Mouse (Mus musculus) hematopoietic stem cell, adult 5-6 weeks (primary cell): ENCODE measurements around the gene Arnt. TPM values are rescaled to one million over a fixed set of nuclear protein-coding genes. Genes with fewer than 3 reads are reported as not detected.
"Not testable (repeated sequence)": the region's sequence is repeated elsewhere in the genome, so short reads cannot be mapped to it uniquely, and the experiment has no call there.

ENCODE experiments used
- ATAC-seq, 2 experiments: fragments of 125-278 bp in 1 of 2; replicated peaks in 1 of 2; 2 replicates each; pipeline ENCODE4 v1.8.0; 2016 to 2017; ENCODE audit warnings: inconsistent platforms in 2 of 2, mild to moderate bottlenecking in 2 of 2, moderate number of reproducible peaks in 2 of 2, low read depth in 1 of 2, moderate TSS enrichment in 1 of 2; ENCODE audit not compliant: low FRiP score in 2 of 2, poor library complexity in 2 of 2, severe bottlenecking in 2 of 2, insufficient read depth in 1 of 2, low TSS enrichment in 1 of 2
- total RNA-seq: library from RNA; stranded (forward); fragments of 172-1452, 232-1000 nt; gene quantifications from 2 replicates; pipeline ENCODE4 v1.2.3, GENCODE M21; 2017

Arnt gene
- total RNA-seq, result 28.8 and 29.3 TPM in 2 replicates

DNA sequence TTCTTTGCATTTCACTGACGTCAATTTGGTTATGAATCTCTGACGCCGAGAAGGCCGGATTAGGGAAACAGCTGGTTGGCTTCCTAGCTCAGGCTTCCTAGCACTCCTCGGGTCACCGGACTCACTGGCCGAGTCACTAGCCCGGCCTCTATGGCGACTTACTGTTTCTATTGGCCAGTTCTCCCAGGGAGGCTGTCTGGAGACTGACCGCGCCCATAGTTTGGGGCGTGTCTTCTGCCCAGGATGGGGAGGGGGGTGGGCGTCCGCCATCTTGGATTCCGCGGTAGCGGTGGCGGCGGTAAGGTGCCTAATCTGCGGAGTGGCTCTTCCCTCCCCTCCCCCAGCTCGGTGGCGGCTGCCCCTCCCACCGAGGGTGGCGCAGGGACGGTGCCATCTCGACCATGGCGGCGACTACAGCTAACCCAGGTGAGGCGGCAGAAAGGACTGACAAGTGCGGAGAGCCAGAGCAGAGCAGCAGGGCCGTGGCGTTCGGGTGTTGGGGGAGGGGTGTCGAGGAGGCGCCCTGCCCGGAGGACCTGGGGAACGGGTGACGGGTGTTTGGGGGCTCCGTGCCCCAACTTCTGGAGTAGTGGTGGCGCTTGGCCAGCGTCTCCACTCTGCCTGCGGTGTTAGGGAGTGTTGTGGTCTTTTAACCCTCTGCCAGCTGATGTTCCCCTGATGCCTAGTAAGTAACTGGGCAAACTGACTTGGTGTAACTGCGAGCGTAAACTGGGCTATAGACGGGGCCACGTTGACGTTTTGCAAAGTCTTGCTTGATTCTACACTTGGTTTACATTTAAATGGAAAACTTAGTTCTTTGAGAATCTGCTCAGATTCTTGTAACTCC lies at the start of gene Arnt:
TSS of gene Arnt (plus strand) at position 253 of the 847 bp plus-strand sequence.
- ATAC-seq, result peak; percentile 99 to 100

- no peak for ATAC-seq
These were observed 48.6 kb upstream of the Arnt start for GRCm38 (mm10) chr3:95385401-95386075.

GRCm38 (mm10) chr3:95394385-95394784 lies 39.8 kb upstream of the Arnt start:
- ATAC-seq, result no peak

DNA sequence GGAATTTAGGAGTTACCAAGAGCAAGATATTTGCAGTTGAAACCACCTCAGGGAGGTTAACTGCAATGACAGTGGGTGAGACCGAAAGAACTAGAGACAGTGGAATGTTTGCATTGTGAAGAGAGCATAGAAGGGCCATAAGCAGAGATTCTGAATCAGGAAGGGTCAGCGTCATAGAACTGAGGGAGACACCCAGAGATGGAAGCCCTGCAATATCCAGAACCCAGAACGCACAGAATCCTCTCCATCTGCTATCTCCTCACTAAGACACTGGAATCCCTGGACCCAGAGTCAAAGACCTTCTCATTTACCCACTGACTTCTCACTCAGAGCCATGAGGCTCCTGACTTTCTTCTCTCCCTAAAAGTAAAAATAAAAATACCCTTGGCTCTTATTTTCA lies 31.4 kb upstream of the Arnt start, which contains the start of gene 4930558C23Rik:
TSS of gene 4930558C23Rik (minus strand) at position 101 of the 400 bp plus-strand sequence.
- no peak for ATAC-seq

GRCm38 (mm10) chr3:95407728-95408127 lies 26.5 kb upstream of the Arnt start:
- ATAC-seq, result no peak

- no peak for ATAC-seq
These were observed 25.3 kb upstream of the Arnt start for GRCm38 (mm10) chr3:95408852-95409251.

GRCm38 (mm10) chr3:95412268-95412667 lies 21.9 kb upstream of the Arnt start:
- no peak for ATAC-seq

DNA sequence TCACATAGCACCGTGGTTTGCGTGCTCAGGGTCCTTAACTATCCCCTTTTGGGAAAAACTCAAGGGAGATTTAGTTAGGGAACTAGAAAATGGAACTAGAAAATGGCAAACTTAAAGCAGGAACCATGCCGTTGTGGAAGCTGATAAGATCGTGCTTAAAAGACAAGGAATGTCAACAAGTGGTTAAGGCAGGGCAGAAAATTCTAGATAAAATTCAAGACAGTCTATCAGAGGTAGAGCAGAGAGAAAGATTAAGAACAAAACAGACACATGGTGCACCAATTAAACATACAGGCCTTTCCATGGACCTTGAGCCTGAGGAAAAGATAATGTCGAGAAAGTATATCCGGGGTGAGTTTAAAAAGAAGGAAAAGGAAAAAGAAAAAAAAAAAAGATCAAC lies 16.3 kb upstream of the Arnt start:
- ATAC-seq, result no peak

DNA sequence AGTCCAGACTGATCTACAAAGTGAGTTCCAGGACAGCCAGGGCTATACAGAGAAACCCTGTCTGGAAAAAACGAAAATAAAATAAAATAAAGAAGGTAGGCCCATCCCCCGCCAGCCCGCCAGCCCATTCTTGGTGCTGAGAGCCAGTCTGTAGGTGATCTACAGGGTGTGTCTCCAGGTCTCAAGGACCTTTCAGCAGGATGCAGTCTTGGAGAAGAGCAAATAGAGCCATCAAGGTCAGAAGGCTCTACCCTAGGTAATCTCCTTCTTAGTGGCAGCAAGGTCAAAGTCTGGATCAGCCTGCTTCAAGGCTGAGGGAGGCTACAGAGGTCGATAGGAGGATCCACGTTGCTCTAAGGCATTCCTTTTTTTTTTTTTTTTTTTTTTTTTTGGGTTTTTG lies 7.7 kb upstream of the Arnt start:
- not testable (repeated sequence) for ATAC-seq

GRCm38 (mm10) chr3:95427117-95427890 lies 6.9 kb upstream of the Arnt start:
- ATAC-seq, result peak; percentile 62 to 83

DNA sequence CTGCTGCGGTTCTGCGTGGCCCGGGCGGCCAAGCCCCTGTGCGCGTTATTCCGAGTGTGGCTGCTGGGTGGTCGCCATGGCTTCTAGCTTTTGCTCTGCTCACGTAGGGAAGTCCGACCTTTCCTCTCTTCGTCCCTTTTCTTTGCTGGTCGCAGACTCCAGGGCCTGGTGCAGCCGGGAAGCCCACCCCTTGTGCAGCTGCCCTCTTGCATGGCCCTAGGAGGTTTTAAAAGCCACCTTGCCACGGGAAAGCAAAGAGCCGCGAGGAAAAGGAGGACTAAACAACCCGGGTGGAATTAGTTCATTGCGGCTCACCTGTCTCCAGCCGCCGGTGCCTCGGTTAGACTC lies 6.3 kb upstream of the Arnt start:
- ATAC-seq, result peak in 1 of 2 experiments; percentile 29; a peak in 1 of 4 replicates

- peak; percentile 22 to 23; a peak in 1 of 4 replicates for ATAC-seq
These were observed 5.8 kb upstream of the Arnt start for GRCm38 (mm10) chr3:95428423-95428822.

DNA sequence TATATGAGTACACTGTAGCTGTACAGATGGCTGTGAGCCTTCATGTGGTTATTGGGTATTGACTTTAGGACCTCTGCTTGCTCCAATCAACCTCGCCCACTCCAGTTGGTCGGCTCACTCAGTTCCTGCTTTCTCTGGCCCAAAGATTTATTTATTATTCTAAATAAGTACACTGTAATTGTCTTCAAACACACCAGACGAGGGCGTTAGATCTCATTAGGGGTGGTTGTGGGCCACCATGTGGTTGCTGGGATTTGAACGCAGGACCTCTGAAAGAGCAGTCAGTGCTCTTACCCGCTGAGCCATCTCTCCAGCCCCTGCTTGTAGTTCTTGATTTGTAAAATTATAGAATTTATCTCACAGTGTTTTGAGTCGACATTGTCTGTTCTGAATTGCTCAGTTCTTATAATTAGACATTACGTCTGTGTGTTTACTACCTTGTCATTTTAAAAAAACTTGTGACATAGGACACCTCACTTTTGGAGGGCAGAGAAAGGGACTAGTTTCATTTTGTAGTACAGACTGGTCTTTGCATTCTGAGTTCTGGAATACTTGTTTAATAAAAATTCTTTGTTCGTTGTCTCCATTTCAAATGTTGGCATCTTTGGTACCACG lies 780 bp upstream of the Arnt start:
- ATAC-seq, result no peak

GRCm38 (mm10) chr3:95434983-95435370 lies 789 bp downstream of the Arnt start:
- ATAC-seq, result no peak

DNA sequence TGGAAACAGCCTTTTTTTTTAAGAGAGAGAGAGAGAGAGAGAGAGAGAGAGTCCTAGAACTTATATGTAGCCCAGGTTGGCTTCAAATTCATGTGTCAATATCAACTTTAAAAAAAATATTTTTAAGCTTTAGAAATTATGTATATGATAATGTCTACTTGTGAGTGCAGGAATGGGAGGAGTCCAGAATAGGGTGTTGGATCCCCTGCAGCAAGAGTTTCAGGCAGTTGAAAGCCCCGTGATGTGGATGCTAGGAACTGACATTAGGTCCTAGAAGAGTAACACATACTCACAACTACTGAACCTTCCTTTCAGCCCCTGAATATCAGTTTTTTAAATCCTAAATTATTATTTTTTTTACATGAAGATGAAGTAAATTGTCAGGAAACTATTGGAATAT lies 1.4 kb downstream of the Arnt start:
- ATAC-seq, result no peak

DNA sequence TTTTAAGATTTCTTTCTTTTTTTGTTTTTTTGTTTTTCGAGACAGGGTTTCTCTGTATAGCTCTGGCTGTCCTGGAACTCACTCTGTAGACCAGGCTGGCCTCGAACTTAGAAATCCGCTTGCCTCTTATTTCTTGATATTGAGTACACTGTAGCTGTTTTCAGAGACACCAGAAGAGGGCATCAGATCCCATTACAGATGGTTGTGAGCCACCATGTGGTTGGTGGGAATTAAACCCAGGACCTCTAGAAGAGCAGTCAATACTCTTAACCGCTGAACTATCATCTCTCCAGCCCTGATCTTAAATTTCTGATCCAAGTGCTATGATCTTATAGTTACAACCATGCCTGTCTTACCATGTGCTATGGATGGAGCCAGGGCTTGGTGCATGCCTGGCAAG lies 4.4 kb downstream of the Arnt start:
- ATAC-seq, result not testable (repeated sequence)

- ATAC-seq, result no peak
These were observed 5.5 kb downstream of the Arnt start for GRCm38 (mm10) chr3:95439670-95440069.
